1 mouse cellular context compared by ENCODE assay signal in the genomic region with DNA sequence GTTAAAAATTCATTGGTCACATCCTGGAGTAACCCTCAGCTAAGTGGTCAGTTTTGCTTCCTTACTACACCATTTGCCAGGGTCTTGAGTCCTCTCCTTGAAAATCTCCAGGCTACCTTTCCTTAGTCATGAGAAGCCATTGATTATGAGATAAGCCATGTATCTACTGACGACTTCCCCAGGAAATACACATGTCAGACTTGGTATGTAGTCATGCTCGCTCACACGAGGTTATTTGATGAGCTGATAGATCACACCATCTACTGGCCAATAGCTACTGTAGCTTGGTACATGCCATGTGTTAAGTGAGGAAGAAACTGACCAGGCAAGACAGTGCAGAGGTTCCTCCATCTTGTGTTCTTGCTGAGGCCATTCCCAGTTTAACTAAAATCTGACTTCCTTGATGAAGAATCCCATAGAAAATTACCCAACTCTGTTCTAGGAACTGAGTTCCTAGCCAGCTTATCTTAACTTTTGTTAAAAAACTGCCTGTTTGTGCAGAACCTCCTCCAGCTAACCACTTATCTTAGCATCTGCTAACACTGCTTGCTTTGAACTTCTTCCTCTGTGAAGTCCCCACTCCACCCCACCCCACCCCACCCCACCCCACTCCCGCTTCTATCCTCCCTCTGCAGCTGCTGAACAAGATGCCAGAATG.
TF ChIP-seq lines count a peak whose summit lies in the region.

No protein-coding gene starts in this region.

TF ChIP-seq in MEL, 35 proteins besides CTCF, POLR2A, EP300 and RAD21 (continued from another document):
- no peak; the same call in 1 of the 2 replicates for TF ChIP-seq ZKSCAN1 (IDR thresholded peaks at IDR 0.05; ENCODE audit: low read depth, low read length)
- TF ChIP-seq USF1 (IDR thresholded peaks at IDR 0.05; ENCODE audit: low read depth, low read length): no peak
- no peak for TF ChIP-seq SMC3 (IDR thresholded peaks at IDR 0.05; ENCODE audit: low read depth, low read length)
- no peak for TF ChIP-seq CHD1 (IDR thresholded peaks at IDR 0.05; ENCODE audit: low read depth, low read length)
- peak; percentile 25; the same call in 1 of the 2 replicates for TF ChIP-seq ELF1 (IDR thresholded peaks at IDR 0.05; ENCODE audit: low read depth, low read length)
- TF ChIP-seq JUND (IDR thresholded peaks at IDR 0.05; ENCODE audit: low read depth, low read length): no peak
- peak; percentile 80; the same call in 1 of the 2 replicates for TF ChIP-seq SIN3A (IDR thresholded peaks at IDR 0.05; ENCODE audit: low read length)
- peak; percentile 54 for TF ChIP-seq TCF12 (IDR thresholded peaks at IDR 0.05; ENCODE audit: low read depth, low read length)
- TF ChIP-seq GABPA (IDR thresholded peaks at IDR 0.05; ENCODE audit: low read depth, low read length): no peak
- TF ChIP-seq ZC3H11A (IDR thresholded peaks at IDR 0.05; ENCODE audit: low read depth, low read length): no peak; the same call in 1 of the 2 replicates
- TF ChIP-seq POLR2AphosphoS2 (IDR thresholded peaks at IDR 0.05; ENCODE audit: low read length): no peak
- TF ChIP-seq RCOR1 (IDR thresholded peaks at IDR 0.05; ENCODE audit: low read depth, low read length): peak; percentile 85
- TF ChIP-seq GATA1 (IDR thresholded peaks at IDR 0.05; ENCODE audit: low read depth, low read length): peak; percentile 87
- peak; percentile 76 for TF ChIP-seq ZNF384 (IDR thresholded peaks at IDR 0.05; ENCODE audit: low read depth, low read length)
- TF ChIP-seq BHLHE40 (IDR thresholded peaks at IDR 0.05; ENCODE audit: borderline replicate concordance, low read depth, low read length): peak; percentile 4; the same call in 1 of the 2 replicates
- TF ChIP-seq MXI1 (IDR thresholded peaks at IDR 0.05; ENCODE audit: low read depth, low read length): peak; percentile 73
- no peak for TF ChIP-seq KAT2A (conservative IDR thresholded peaks at IDR 0.05; ENCODE audit: low read depth, low read length)
- TF ChIP-seq ETS1 (IDR thresholded peaks at IDR 0.05; ENCODE audit: low read depth, low read length): peak; percentile 88
- TF ChIP-seq MYB (IDR thresholded peaks at IDR 0.05; ENCODE audit: low read depth, low read length): peak; percentile 67; the same call in 1 of the 2 replicates
- no peak for TF ChIP-seq HCFC1 (IDR thresholded peaks at IDR 0.05; ENCODE audit: low read depth, low read length)
- no peak for TF ChIP-seq CHD2 (IDR thresholded peaks at IDR 0.05; ENCODE audit: low read length)
- TF ChIP-seq ZMIZ1 (IDR thresholded peaks at IDR 0.05; ENCODE audit: low read depth, low read length): peak; percentile 75; the same call in 1 of the 2 replicates
- TF ChIP-seq UBTF (IDR thresholded peaks at IDR 0.05; ENCODE audit: borderline replicate concordance, insufficient read depth, low read depth, low read length): no peak
- TF ChIP-seq MAFK (IDR thresholded peaks at IDR 0.05; ENCODE audit: borderline replicate concordance, low read depth, low read length): 0 out of 2 replicates have a peak, but pooled peaks have one; percentile 46
- TF ChIP-seq TBP (IDR thresholded peaks at IDR 0.05; ENCODE audit: low read depth, low read length): peak; percentile 46; the same call in 1 of the 2 replicates
- no peak for TF ChIP-seq E2F4 (IDR thresholded peaks at IDR 0.05; ENCODE audit: borderline replicate concordance, low read depth, low read length)
